Mouse (Mus musculus): Measurements from ENCODE around the gene Oaz1.

The Oaz1 gene

GRCm38 (mm10) chr10:80826151-80827062 is at the start of gene Oaz1:
Oaz1 (plus strand) TSS chr10:80826656.
- in situ Hi-C loops (cut with MseI, MboI) = loop anchor here in 1 of 2 experiments (5.0 kb wide), 1 partner anchor 51 kb away; no protein-coding TSS in a partner anchor

- in situ Hi-C loops (cut with MseI, MboI) = no loop called here
These were observed 49.3 kb upstream of the Oaz1 start for GRCm38 (mm10) chr10:80777123-80777522.

- in situ Hi-C loops (cut with MseI, MboI) = no loop called here
These were observed 46.9 kb upstream of the Oaz1 start for GRCm38 (mm10) chr10:80779565-80779964.

- in situ Hi-C loops (cut with MseI, MboI) = no loop called here
These were observed 42.2 kb upstream of the Oaz1 start for GRCm38 (mm10) chr10:80784302-80784701.

- in situ Hi-C loops (cut with MseI, MboI) = no loop called here
These were observed 41.6 kb upstream of the Oaz1 start for GRCm38 (mm10) chr10:80784871-80785270.

GRCm38 (mm10) chr10:80785963-80786362 is 40.5 kb upstream of the Oaz1 start:
- in situ Hi-C loops (cut with MseI, MboI) = no loop called here

GRCm38 (mm10) chr10:80787517-80787916 is 38.9 kb upstream of the Oaz1 start:
- in situ Hi-C loops (cut with MseI, MboI) = no loop called here

- in situ Hi-C loops (cut with MseI, MboI) = no loop called here
These were observed 35.6 kb upstream of the Oaz1 start for GRCm38 (mm10) chr10:80790761-80791404.

GRCm38 (mm10) chr10:80791476-80792174 is 34.8 kb upstream of the Oaz1 start:
- in situ Hi-C loops (cut with MseI, MboI) = no loop called here

GRCm38 (mm10) chr10:80792175-80793032 is 34.1 kb upstream of the Oaz1 start:
- in situ Hi-C loops (cut with MseI, MboI) = no loop called here

- in situ Hi-C loops (cut with MseI, MboI) = no loop called here
These were observed 33.2 kb upstream of the Oaz1 start for GRCm38 (mm10) chr10:80793033-80793784.

- in situ Hi-C loops (cut with MseI, MboI) = no loop called here
These were observed 32.7 kb upstream of the Oaz1 start for GRCm38 (mm10) chr10:80793803-80794202.

GRCm38 (mm10) chr10:80794750-80795149 is 31.7 kb upstream of the Oaz1 start:
- in situ Hi-C loops (cut with MseI, MboI) = no loop called here

GRCm38 (mm10) chr10:80796307-80796848 is 30.1 kb upstream of the Oaz1 start:
- in situ Hi-C loops (cut with MseI, MboI) = no loop called here

- in situ Hi-C loops (cut with MseI, MboI) = no loop called here
These were observed 29.0 kb upstream of the Oaz1 start for GRCm38 (mm10) chr10:80797186-80798149.

- in situ Hi-C loops (cut with MseI, MboI) = no loop called here
These were observed 28.1 kb upstream of the Oaz1 start, which contains the start of the genes Sf3a2 and Plekhj1 for GRCm38 (mm10) chr10:80798150-80799006. Sf3a2 (plus strand) TSS chr10:80798198. Plekhj1 (minus strand) TSS chr10:80798626.

GRCm38 (mm10) chr10:80799070-80799566 is 27.3 kb upstream of the Oaz1 start:
- in situ Hi-C loops (cut with MseI, MboI) = no loop called here
